ENCODE assay signal across 9 mouse cellular contexts in genomic region chr3:94996946-94997345, GRCm38 (mm10). TPM values are rescaled to one million over a fixed set of nuclear protein-coding genes. Genes with fewer than 3 reads are reported as not detected.
DNase-seq lines count a peak whose midpoint lies in the region; ATAC-seq lines count a peak whose summit lies in the region.
"Had no signal": no experiment of that assay in that cellular context is flagged by ENCODE, and none has a peak within 500 bp of the region (broad histone marks: within the 10 kb centered on the region; RNA-seq: fewer than 3 reads in every experiment).

No protein-coding gene starts in this region.

- H3K4me2 ChIP-seq in intestine, embryonic 14.5 days (ENCODE audit: low read length): no peak overlapping the region
- H3K4me2 ChIP-seq: stomach, embryonic 15.5 days had no signal

- DNase-seq in ovary, postnatal 10 days (ENCODE audit: low spot score): peak; percentile 75
- DNase-seq in ovary, adult 18-20 months (ENCODE audit: low spot score): no peak
- DNase-seq in brain, adult 2 months (ENCODE audit: low read depth, low spot score): peak; percentile 82
- DNase-seq in fibroblast of lung, adult 2 months (ENCODE audit: low read depth): peak; percentile 40
- DNase-seq in intestine, embryonic 14.5 days (ENCODE audit: low spot score): peak; percentile 97
- peak; percentile 84 for DNase-seq in limb, embryonic 10.5 days (ENCODE audit: low spot score)
- peak; percentile 85 for DNase-seq in ovary, postnatal 14 days (ENCODE audit: low spot score)
- DNase-seq in urinary bladder, postnatal 10 days (ENCODE audit: low spot score): peak; percentile 45

- no peak overlapping the region for H3K27ac ChIP-seq in intestine, embryonic 14.5 days (ENCODE audit: low read depth)
- H3K27ac ChIP-seq in limb, embryonic 10.5 days: no peak overlapping the region
- H3K27ac ChIP-seq: stomach, embryonic 15.5 days had no signal

- no peaks in the 10 kb centered on the region for H3K9me3 ChIP-seq in intestine, embryonic 14.5 days (ENCODE audit: control insufficient read depth, low read length)
- H3K9me3 ChIP-seq in limb, embryonic 10.5 days (replicated peaks): no peaks in the 10 kb centered on the region
- H3K9me3 ChIP-seq: stomach, embryonic 15.5 days had no signal

- no peak overlapping the region for H3K9ac ChIP-seq in intestine, embryonic 14.5 days (ENCODE audit: low read length)
- H3K9ac ChIP-seq: stomach, embryonic 15.5 days had no signal

- no peak for ATAC-seq in intestine, embryonic 14.5 days (replicated peaks; ENCODE audit: low FRiP score, low TSS enrichment, low read depth)

- H3K36me3 ChIP-seq in intestine, embryonic 14.5 days (ENCODE audit: control insufficient read depth, insufficient read depth, low read length): peaks cover 94% of the 10 kb centered on the region
- peaks cover 100% of the 10 kb centered on the region for H3K36me3 ChIP-seq in limb, embryonic 10.5 days

- 38% methylated on average over 2 of the region's 2 CpGs for WGBS in intestine, embryonic 14.5 days
- WGBS in limb, embryonic 10.5 days: 37% methylated on average over 2 of the region's 2 CpGs

- no peaks in the 10 kb centered on the region for H3K4me1 ChIP-seq in intestine, embryonic 14.5 days (replicated peaks; ENCODE audit: control insufficient read depth, insufficient read depth, low read length)
- H3K4me1 ChIP-seq in limb, embryonic 10.5 days: no peaks in the 10 kb centered on the region
- H3K4me1 ChIP-seq: stomach, embryonic 15.5 days had no signal

- no peak overlapping the region for H3K4me3 ChIP-seq in intestine, embryonic 14.5 days (ENCODE audit: low read depth, low read length)
- no peak overlapping the region for H3K4me3 ChIP-seq in limb, embryonic 10.5 days
- H3K4me3 ChIP-seq: stomach, embryonic 15.5 days had no signal

- H3K27me3 ChIP-seq in intestine, embryonic 14.5 days (replicated peaks; ENCODE audit: control insufficient read depth, insufficient read depth, low read length): no peaks in the 10 kb centered on the region
- H3K27me3 ChIP-seq in limb, embryonic 10.5 days (ENCODE audit: low read depth, poor library complexity, severe bottlenecking): no peaks in the 10 kb centered on the region
- H3K27me3 ChIP-seq: stomach, embryonic 15.5 days had no signal

RNA-seq across cellular contexts. Expression of gene Zfp687, which starts 18.3 kb away (rescaled TPM):
- 23.9 and 27.8 TPM in 2 replicates for polyA plus RNA-seq in intestine, embryonic 14.5 days (2014; fragmentation: Nextera tagmentation; extraction: Ambion mirVana)
- 38.6 and 40.8 TPM in 2 replicates for polyA plus RNA-seq in limb, embryonic 10.5 days (2016; fragmentation: Nextera tagmentation; extraction: Ambion mirVana)

RNA-seq across cellular contexts. Expression of gene Pi4kb, which starts 22.4 kb away (rescaled TPM):
- polyA plus RNA-seq in intestine, embryonic 14.5 days (2014; fragmentation: Nextera tagmentation; extraction: Ambion mirVana): 24.1 and 24.8 TPM in 2 replicates
- 18.9 and 22.2 TPM in 2 replicates for polyA plus RNA-seq in limb, embryonic 10.5 days (2016; fragmentation: Nextera tagmentation; extraction: Ambion mirVana)

RNA-seq across cellular contexts. Expression of gene Rfx5, which starts 43.1 kb away (rescaled TPM):
- polyA plus RNA-seq in intestine, embryonic 14.5 days (2014; fragmentation: Nextera tagmentation; extraction: Ambion mirVana): 9.7 and 10.1 TPM in 2 replicates
- 6.7 and 10.8 TPM in 2 replicates for polyA plus RNA-seq in limb, embryonic 10.5 days (2016; fragmentation: Nextera tagmentation; extraction: Ambion mirVana)

RNA-seq across cellular contexts. Expression of gene Psmd4, which starts 45.5 kb away (rescaled TPM):
- 237 and 260 TPM in 2 replicates for polyA plus RNA-seq in intestine, embryonic 14.5 days (2014; fragmentation: Nextera tagmentation; extraction: Ambion mirVana)
- polyA plus RNA-seq in limb, embryonic 10.5 days (2016; fragmentation: Nextera tagmentation; extraction: Ambion mirVana): 365 and 382 TPM in 2 replicates
